Mouse (Mus musculus) layer of hippocampus, postnatal 36 days (tissue): ENCODE measurements around the gene Zfp319. TPM values are rescaled to one million over a fixed set of nuclear protein-coding genes. Genes with fewer than 3 reads are reported as not detected.

ENCODE experiments used
- DNase-seq, 2 experiments: peaks; one replicate each; pipeline ENCODE4 v3.0.0; 2022
- total RNA-seq, 2 experiments: library from RNA; stranded (reverse); gene quantifications; 2 replicates each; pipeline ENCODE4 v1.2.3; 2021

Zfp319 gene
- total RNA-seq, 2 experiments from 2014 or later = 17.1 to 17.7 TPM

DNA sequence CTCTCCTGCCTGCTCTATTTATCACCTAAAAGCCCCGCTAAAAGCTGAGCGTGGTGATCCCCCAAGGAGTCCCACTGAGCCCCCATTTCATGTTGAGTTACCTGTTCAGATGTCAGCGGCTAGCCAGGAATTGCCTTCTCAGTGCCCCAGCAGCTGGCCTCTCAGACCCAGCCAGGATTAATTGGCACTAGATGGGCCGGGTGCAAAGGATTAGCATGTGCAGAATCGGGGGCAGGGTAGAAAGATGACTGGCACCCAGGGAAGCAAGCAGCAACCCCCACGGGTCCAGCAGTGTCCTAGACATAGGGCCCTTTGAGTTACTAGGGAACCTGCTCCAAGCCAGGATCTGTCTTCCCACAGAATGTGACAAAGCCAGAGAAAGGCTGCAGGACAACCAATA is 25.3 kb downstream of the Zfp319 start, which contains the start of gene Cngb1:
Gene Cngb1, minus strand, starts transcription at position 155 of the 400 bp plus-strand sequence.
- no peak for DNase-seq

DNA sequence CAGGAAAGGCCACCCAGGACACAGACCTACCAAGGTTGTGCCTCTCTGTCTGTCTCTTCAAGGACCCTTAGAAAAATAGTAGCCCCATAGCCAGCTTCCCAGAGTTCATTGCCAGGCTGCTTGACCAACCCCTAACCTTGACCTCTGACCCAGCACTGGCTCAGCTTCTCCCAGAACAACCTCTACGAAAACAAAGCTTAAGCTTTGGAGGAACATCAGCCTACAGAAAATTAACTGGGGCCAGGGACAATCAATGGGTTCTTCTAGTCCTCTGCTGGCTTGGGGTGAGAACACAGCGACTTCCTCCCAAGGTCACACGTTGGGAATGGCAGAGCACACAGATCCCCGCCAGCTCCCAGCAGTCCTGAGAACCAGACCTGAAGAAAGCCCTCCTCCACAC is 26.2 kb downstream of the Zfp319 start:
- DNase-seq = no peak

DNA sequence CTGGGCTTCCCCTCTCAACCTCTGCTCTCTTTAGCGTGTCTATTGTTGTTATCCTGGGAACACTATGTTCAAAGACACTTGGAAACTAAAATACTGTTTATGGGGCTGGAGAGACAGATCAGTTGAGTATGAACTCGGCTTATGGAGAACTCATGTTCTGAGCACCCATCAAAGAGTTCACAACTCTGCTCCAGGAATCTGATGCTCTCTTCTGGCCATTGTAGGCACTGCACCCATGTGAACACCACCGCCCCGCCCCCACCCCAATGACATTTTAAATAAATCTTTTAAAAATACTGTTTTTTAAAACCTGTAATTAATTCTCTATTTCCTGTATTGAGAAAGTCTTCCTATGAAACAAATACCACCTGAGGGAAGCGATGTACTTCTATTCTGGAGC is 29.3 kb downstream of the Zfp319 start:
- no peak for DNase-seq

DNA sequence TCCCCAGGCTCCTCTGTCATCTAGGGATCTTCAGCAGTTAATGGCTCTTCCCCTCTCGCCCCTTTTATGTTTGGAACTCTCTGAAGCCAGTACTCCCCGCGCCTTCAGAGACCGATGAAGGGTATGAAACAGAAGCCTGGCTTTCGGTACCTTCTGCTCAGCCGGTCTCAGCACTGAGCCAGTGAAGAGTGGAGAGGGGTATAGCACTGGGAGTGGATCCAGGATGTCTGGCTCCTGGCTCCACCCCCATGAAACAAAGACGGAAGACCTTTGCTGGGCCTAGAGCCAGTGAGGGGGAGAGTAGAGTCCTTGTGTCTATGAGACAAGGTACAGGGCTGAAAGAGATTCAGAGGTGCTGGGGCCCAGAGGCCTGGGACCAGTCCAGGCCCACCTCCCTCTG is 37.9 kb downstream of the Zfp319 start:
- DNase-seq = no peak

DNA sequence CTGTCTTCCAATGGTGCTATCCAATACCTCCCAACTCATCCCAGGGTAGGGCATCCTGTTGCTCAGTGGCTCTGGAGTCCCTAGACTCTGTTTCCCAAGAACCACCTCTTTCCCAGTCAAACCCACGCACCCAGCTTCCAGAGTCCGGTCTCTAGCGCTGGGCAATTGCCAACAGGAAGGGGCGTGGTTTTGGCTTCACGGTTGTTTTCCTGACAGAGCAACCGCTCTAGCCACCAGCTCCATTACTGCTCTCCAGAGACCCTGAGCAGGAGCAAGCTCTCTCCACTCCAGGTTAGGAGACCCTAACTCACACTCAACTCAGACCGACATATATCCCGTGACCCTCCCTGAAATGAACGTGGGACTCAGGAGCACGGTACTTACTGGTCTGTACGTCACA is 38.6 kb downstream of the Zfp319 start:
- peak; percentile 8 to 21 for DNase-seq

DNA sequence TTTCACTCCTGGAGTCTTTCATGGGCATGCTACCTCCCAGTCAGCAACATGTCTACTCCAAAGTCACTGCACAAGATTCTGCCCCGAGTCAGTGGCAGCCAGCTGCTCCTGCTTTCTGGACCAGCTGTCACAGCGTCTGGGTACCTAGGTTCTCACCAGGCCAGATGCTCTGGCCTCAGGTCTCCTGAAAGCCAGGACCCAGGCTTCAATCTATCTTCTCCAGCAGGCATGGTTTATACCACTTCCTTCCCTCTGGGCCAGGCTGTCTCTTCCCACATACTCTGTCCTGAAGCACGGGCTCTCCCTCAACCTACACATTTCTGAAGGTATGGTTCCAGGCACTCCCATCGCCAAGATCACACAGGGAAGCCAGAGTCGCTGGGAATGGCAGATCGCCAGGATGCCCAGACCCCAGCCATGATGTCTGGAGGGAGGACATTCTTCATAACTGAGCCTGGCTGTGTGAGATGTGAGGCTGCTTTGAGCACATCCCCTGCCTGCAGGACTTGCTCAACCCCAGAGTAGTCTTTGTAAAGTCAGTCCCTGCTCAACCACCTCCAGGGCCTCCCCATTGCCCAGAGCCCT is 42.6 kb downstream of the Zfp319 start:
- no peak for DNase-seq

DNA sequence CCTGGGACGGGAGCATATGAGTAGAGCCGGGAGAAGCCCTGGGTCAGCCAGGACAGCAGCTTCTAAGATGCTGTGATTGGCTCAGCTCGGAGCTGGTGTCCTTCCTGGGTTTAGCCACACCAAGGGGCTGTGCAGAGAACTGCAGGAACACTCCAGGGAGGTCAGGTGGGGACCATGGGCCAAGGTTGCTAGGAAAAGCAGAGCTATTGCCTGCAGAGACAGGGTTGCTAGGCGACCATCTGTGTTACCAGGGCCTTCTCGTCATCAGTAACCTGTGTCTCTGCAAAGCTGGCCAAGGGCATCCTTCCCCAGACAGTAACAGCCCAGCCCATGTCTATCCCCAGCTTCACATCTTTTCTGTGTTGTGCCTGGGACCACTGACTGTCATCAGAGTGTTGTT is 50.3 kb downstream of the Zfp319 start:
- DNase-seq = peak; percentile 5 to 17

Other genes starting within 250 kb of the Zfp319 start
- gene Kifc3, start 129.1 kb downstream of the Zfp319 start, total RNA-seq = 10 to 100 TPM; 61.4 to 62.0 TPM
- gene Cngb1, start 25.4 kb downstream of the Zfp319 start, total RNA-seq = under 1 TPM; 0.66 to 0.95 TPM
- not detected for gene Tepp, start 21.4 kb downstream of the Zfp319 start, total RNA-seq
- 10 to 100 TPM in 1 of 2 experiments, 1 to 10 TPM in 1; 9.8 to 11.7 TPM for gene Usb1, start 334 bp upstream of the Zfp319 start, total RNA-seq
- gene Mmp15, start 20.3 kb upstream of the Zfp319 start, total RNA-seq = 10 to 100 TPM; 16.3 to 17.9 TPM
- 10 to 100 TPM; 55.4 to 63.9 TPM for gene Cfap20, start 102.9 kb upstream of the Zfp319 start, total RNA-seq
- 10 to 100 TPM; 66.9 to 71.8 TPM for gene Csnk2a2, start 158.1 kb upstream of the Zfp319 start, total RNA-seq
- gene Ccdc113, start 202.1 kb upstream of the Zfp319 start, total RNA-seq = 1 to 10 TPM in 1 of 2 experiments, under 1 TPM in 1; 0.68 to 1.3 TPM
- gene Prss54, start 244.4 kb upstream of the Zfp319 start, total RNA-seq = not detected